Mouse (Mus musculus) liver, embryonic 14.5 days (tissue): Measurements from ENCODE around the gene Iqschfp.

Source experiments
- CTCF ChIP-seq: IDR thresholded peaks from 2 replicates; pipeline ENCODE4 v1.5.1; 2016; ENCODE audit warnings: antibody characterized with exemption, low read depth, control low read depth
- EP300 ChIP-seq: IDR thresholded peaks from 2 replicates; pipeline ENCODE4 v1.6.1; 2016; ENCODE audit warnings: antibody characterized with exemption, low read depth

GRCm38 (mm10) chr3:68531908-68532307 lies 639.9 kb downstream of the Iqschfp start:
- TF ChIP-seq CTCF (no peak), EP300 (no peak)
